Mouse (Mus musculus) urinary bladder, postnatal 10 days (tissue): ENCODE measurements around the gene Cttn.

Source experiments
- DNase-seq: peaks from one replicate; pipeline ENCODE4 v3.0.0; 2022; ENCODE audit warnings: low spot score

Gene Cttn

GRCm38 (mm10) chr7:144470545-144471059 is at the start of gene Cttn:
Gene Cttn, minus strand, starts transcription at chr7:144471009.
- DNase-seq = peak; percentile 70

- no peak for DNase-seq
Measured at GRCm38 (mm10) chr7:144519852-144520251, 49.0 kb upstream of the Cttn start.

GRCm38 (mm10) chr7:144516711-144517110 is 45.9 kb upstream of the Cttn start:
- no peak for DNase-seq

- no peak for DNase-seq
Measured at GRCm38 (mm10) chr7:144509090-144509489, 38.3 kb upstream of the Cttn start.

GRCm38 (mm10) chr7:144506807-144507206 is 36.0 kb upstream of the Cttn start:
- DNase-seq = no peak

GRCm38 (mm10) chr7:144503959-144504358 is 33.1 kb upstream of the Cttn start:
- DNase-seq = no peak

GRCm38 (mm10) chr7:144492931-144493330 is 22.1 kb upstream of the Cttn start:
- no peak for DNase-seq

- no peak for DNase-seq
Measured at GRCm38 (mm10) chr7:144490201-144490873, 19.5 kb upstream of the Cttn start.

- DNase-seq = no peak
Measured at GRCm38 (mm10) chr7:144489067-144489774, 18.4 kb upstream of the Cttn start.

GRCm38 (mm10) chr7:144480314-144480713 is 9.5 kb upstream of the Cttn start:
- DNase-seq = no peak

- no peak for DNase-seq
Measured at GRCm38 (mm10) chr7:144479569-144479968, 8.8 kb upstream of the Cttn start.

GRCm38 (mm10) chr7:144475741-144476140 is 4.9 kb upstream of the Cttn start:
- no peak for DNase-seq

- DNase-seq = no peak
Measured at GRCm38 (mm10) chr7:144473486-144473885, 2.7 kb upstream of the Cttn start.

- DNase-seq = no peak
Measured at GRCm38 (mm10) chr7:144471103-144471502, 294 bp upstream of the Cttn start.

- no peak for DNase-seq
Measured at GRCm38 (mm10) chr7:144469908-144470544, 783 bp downstream of the Cttn start.

GRCm38 (mm10) chr7:144469181-144469641 is 1.6 kb downstream of the Cttn start:
- no peak for DNase-seq

- DNase-seq = no peak
Measured at GRCm38 (mm10) chr7:144468741-144469140, 2.1 kb downstream of the Cttn start.

GRCm38 (mm10) chr7:144462577-144462976 is 8.2 kb downstream of the Cttn start:
- DNase-seq = no peak

- DNase-seq = no peak
Measured at GRCm38 (mm10) chr7:144461246-144461902, 9.4 kb downstream of the Cttn start.

GRCm38 (mm10) chr7:144458881-144459280 is 11.9 kb downstream of the Cttn start:
- DNase-seq = no peak

GRCm38 (mm10) chr7:144450661-144451060 is 20.1 kb downstream of the Cttn start:
- DNase-seq = no peak
